Mouse (Mus musculus): ENCODE data around the gene Atxn3.

DNA sequence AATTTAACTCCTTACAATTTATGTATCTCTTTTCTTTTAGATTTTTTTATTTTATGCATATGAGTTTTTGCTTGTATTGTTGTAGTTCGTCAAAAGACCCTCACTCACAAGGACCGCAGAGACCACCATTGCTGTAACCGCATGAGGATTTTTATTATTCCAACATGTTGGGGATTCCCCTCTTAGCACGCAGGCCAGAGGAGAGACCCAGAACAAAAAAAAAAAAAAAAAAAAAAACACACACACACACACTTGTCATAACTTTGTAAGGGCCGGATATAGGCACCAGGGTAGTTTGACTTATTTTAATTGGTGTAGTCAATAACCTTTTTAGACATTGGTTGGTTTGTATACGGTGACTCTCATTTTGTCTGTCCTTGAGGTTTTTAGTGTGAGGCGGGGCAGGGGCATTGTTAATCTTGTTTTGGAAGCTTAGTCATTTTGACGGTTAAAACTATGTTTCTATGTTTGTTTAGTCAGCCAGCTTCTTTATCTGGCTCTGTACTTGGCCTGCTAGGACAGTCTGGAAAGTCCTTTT, 21.2 kb upstream of the Atxn3 start:
- TF ChIP-seq CTCF (IDR thresholded peaks at IDR 0.05; ENCODE audit: low read depth, low read length): no peak
- TF ChIP-seq POLR2A (IDR thresholded peaks at IDR 0.05; ENCODE audit: borderline replicate concordance, low read depth, low read length): no peak
